Mouse (Mus musculus) mouse embryonic stem cell (cell line): ENCODE measurements around the gene Chrng.

Source experiments
- in situ Hi-C, 2 experiments: fragments of 300-500 bp; cut with MboI; formaldehyde crosslinking; loops; 1 replicate in 1 of 2; 3 replicates in 1 of 2; pipeline ENCODE4 v1.14.3; 2019 to 2020; ENCODE audit warnings: low sequenced_read_pairs in 2 of 2, low pct_unique_long_range_greater_than_20kb in 1 of 2, mixed read lengths in 1 of 2; ENCODE audit not compliant: unreplicated experiment in 1 of 2

Chrng gene

DNA sequence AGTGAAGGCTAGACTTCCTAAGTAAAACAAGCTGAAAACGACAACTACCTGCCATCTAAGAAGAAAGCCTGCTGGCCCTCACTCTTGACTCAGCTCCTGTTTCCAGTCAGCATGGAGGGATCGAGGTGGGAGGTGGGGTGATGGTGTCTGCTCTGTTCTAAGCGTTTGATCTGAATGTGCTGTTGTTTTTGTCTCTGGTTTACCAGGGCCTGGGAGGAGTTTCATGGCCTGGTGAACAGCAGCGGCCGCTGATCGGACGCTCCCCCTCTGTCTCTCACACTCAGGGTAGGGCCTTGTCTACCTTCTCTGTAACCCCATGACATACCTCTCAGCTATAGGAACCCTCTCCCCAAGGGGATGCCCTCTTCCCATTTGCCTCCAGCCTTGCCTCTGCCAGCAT is 27.7 kb downstream of the Chrng start:
- in situ Hi-C loops, result no loop called here

DNA sequence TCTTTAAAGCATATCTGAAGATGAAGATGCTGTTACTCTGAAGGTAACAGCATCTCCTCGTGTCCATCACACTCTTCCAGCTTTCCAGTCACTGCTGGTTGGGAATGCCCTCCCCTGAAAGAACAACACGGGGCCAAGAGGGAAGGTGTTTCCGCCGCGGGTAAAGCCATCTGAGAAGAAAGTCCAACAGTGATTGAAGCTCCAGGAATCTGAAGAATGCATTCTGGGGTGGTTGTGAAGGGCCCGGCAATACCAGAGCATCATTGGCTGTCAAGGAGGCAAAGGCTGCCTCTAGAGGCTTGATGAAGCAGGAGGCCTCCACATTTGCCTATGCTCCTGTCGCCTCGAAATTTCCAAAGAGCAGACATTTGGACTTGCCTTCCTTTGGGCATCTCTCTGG is 34.6 kb downstream of the Chrng start:
- in situ Hi-C loops, result no loop called here

DNA sequence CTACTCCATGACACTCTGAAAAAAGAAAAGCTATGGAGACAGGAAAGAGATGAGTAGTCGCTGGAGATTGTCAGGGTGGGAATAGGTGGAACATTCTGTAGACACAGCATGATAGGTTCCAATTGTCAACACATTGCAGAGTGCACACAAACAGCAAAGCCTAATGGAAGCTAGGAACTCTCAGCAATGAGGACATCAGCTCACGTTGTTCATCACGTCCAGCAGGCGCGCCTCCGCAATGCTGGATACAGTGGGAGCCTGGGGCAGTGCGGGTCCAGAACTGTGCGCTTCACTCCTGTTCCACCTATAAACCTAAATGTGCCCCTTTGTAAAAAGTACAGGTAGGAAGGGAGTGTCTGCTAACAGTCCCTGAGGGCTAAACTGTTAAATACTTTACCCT is 38.6 kb downstream of the Chrng start:
- in situ Hi-C loops, result no loop called here

DNA sequence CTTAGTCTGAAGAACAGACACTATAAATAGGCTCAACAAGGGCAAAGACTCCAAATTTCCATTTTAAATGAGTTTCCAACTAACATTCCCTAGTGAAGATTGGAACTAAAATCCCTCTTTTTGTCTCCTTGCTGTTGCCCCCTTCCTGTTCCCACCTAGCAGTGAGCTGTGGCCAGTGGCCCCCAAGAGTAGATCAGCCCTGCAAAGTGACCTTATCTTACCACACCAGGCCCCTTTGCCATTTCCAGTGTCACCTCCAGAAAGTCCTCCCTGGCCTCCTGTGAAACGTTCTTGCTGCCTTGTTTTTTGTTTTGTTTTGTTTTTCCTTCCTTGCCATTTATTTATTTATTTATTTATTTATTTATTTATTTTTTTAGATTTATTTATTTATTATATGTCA is 41.0 kb downstream of the Chrng start:
- in situ Hi-C loops, result no loop called here

DNA sequence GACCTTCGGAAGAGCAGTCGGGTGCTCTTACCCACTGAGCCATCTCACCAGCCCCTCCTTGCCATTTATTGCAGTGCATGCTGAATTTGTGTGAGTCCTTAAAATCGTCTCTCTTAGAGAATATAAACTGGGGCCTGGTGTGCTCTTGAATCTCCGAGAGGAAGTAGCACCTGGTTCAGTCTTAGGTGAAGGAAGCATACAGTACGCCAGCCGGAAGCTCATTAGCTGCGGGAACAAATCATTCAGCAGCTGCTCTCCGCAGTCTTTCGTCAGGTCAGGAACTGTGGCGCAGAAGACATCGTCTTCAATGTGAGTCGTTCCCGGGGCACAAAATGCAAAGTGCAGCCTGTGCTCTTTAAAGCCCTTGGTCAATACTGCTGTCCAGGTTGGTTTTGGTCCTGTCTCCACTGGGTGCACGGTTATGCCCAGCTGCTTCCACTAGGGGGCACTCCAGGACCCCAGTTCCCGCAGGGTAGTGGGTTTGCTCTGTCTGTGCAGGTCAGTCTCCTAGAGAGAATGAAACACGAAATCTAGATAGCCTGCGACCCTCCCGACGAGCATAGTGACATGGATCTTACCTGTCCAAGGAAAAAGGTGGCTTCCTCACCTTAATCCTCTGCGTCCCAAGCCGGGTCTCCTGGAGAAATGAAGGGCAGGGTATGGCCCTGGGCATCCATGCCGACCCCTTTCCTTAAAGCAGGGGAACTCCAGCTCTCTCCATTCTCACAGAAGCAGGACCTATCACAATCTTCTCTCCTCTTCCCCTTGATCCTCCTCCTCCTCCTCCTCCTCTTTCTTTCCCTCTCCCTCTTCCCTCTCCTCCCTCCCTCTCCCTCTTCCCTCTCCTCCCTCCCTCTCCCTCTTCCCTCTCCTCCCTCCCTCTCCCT is 41.7 kb downstream of the Chrng start:
- in situ Hi-C loops, result no loop called here

DNA sequence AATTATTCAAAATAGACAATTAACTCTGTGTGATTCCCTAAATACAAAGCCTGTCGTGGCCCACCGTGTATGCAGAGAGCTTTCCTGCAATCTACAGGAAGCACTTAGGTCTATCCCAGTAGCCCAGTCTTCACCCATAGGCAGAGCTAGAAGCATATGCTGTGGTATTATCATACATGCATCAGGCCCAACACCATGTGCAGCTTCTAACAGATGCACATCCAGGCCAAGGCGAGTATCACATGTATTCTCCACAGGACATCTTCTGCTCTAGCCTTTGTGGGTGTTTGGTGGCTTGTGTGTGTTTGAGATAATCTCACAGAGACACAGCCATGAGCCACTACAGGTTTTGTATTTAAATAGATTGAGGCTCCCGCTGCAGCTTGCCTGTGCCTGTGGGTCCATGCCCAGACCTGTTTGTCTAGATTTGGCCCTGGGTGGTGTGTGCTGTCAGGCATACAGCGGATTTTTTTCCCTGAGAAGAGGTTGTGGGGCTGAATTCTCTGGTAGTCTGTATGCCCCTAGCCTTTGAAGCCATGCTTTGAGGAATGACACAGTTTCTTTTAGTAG is 47.7 kb downstream of the Chrng start:
- in situ Hi-C loops, result no loop called here

DNA sequence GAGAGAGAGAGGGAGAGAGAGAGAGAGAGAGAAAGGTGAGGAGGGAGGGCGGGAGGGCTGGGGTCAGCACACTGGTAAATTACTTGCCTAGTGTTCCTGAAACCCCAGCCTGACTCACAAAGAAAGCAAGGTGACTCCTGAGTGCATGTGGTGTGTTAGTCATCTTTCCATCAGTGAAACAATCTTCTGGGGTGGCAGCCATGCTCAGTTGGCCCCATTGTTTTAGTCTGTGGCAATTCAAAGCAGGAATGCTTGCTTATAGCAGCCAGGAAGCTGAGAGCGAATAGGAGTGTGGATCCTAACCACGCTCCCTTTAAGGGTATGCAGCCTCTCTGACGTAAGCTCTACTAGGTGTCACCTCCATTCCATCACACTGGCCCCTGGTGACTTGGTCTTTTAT is 50.7 kb downstream of the Chrng start:
- in situ Hi-C loops, result no loop called here

DNA sequence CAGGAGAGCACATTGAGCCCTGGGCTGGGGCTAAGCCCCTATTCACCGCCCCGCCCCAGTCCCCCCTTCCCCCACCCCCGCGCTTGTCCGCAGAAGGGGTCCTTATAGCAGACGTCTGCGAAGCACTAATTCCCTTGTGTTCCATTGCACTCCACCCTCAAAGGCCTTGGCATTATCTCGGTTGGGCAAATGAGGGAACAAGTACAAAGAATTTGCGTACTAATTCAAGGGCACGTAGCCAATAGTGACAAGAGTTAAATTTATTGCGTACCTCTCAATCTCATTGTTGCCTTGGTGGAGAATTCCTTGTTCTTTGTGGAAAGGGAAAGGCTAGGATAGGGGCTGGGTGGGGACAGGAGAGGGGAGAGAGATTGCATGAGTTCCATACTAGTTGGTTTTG is 53.2 kb downstream of the Chrng start:
- in situ Hi-C loops, result no loop called here

DNA sequence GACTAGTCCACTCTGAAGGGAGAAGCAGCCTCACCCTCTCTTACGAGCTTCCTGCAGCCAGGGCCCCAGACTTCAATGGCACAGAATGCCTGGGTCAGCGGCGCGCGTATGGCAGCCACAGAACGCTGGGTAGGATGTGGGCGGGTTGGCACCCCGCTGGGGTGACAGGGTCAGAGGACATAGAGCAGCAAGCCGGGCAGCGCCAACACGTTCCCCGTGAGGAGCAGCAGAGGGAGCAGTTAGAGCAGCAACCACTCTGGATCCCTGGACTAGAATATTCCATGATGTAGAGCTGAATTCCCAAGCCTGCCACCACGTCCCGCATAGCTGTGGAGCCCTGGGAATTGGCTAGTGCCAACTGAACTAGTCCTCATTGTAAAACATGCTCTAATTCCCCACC is 54.0 kb downstream of the Chrng start:
- in situ Hi-C loops, result no loop called here

DNA sequence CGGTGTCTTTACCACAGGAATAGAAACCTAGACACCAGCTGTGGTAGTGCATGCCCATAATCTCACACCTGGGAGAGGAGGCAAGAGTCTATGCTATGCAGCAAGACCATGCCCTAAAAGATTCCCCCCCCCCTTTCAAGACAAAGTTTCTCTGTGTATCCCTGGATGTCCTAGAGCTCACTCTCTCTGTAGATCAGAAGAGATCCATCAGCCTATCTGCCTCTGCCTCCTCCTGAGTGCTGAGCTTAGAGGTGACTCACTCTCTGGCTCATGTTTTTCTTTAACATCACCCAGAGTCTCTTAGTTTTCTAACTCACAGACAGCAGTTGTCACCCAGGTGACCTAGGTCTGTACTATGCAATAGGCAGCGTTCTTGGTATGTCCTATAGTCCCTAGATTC is 54.9 kb downstream of the Chrng start:
- in situ Hi-C loops, result no loop called here
